Mouse (Mus musculus) c-Kit-positive CD71-positive TER-119-negative erythroid progenitor cells, embryonic 14.5 days (primary cell): ENCODE measurements around the gene Plcz1.

Source experiments
- DNase-seq: peaks from one replicate; pipeline ENCODE4 v3.0.0-alpha.2; 2013; ENCODE audit warnings: low read depth

Plcz1 gene

DNA sequence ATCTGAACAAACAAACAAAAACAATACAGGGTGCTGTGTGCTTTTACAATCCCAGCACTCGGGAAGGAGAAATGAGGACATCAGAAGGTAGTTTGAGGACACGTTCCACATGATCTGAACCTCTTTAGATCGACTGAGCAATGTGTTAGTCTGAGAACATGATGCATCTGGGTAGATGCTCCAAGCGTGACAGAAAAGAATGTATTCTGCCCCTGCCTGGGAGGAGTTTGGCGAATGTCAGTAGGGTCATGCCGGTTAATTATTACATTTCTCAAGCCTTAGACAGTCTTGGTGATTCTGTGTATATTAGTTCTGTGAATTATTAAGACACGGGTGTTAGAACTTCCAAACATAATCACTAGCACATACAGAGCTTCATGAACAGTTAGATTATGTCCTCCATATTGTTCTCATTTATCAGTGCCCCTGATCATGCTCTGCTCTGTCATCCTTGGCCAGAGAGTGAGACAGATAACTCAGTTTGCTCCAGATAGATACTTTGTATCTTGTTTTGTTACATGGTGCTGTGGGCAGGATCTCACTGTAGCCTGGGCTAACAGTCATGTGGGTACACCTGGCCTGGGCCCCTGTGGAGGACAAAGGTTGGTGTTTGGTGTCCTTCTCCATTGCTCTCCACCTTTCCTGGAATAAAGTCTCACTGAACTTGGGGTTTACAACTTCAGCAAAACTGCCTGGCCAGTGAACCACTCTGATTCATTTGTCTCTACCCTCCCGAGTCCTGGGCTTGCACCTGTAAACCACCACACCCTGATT is 94.0 kb downstream of the Plcz1 start:
- no peak for DNase-seq
